Mouse (Mus musculus) intestine, postnatal 0 days (tissue): Measurements from ENCODE around the gene Cand1. TPM values are rescaled to one million over a fixed set of nuclear protein-coding genes. Genes with fewer than 3 reads are reported as not detected.
A peak's percentile ranks its signal among the peaks of the same experiment; 100 is the strongest.

ENCODE experiments used
- ATAC-seq: fragments of 200-750 bp; cut with Nextera tagmentation; 2 replicates; pipeline ENCODE4 v1.8.0; 2017; ENCODE audit warnings: mild to moderate bottlenecking, moderate TSS enrichment, moderate library complexity
- H3K27ac ChIP-seq: fragments of 300-500 bp; sonication (generic); 2 replicates; pipeline ENCODE4 v1.5.1; 2014; ENCODE audit warnings: mild to moderate bottlenecking, low read depth, low read length, moderate library complexity
- H3K27me3 ChIP-seq: fragments of 300-500 bp; sonication (generic); replicated peaks from 2 replicates; pipeline ENCODE4 v1.6.1; 2014; ENCODE audit warnings: low read length, mixed read lengths; ENCODE audit not compliant: control insufficient read depth, insufficient read depth
- H3K36me3 ChIP-seq: fragments of 300-500 bp; sonication (generic); 2 replicates; pipeline ENCODE4 v1.6.1; 2014; ENCODE audit warnings: mild to moderate bottlenecking, moderate library complexity; ENCODE audit not compliant: control insufficient read depth, insufficient read depth
- H3K4me1 ChIP-seq: fragments of 300-500 bp; sonication (generic); replicated peaks from 2 replicates; pipeline ENCODE4 v1.6.1; 2014; ENCODE audit warnings: antibody characterized with exemption, low read length, mixed read lengths; ENCODE audit not compliant: control insufficient read depth, insufficient read depth
- H3K4me2 ChIP-seq: fragments of 300-500 bp; sonication (generic); replicated peaks from 2 replicates; pipeline ENCODE4 v1.6.1; 2014; ENCODE audit warnings: low read depth, mild to moderate bottlenecking, moderate library complexity
- H3K4me3 ChIP-seq: fragments of 300-500 bp; sonication (generic); 2 replicates; pipeline ENCODE4 v1.5.1; 2014; ENCODE audit warnings: low read depth, low read length
- H3K9ac ChIP-seq: fragments of 300-500 bp; sonication (generic); 2 replicates; pipeline ENCODE4 v1.6.1; 2014; ENCODE audit warnings: mild to moderate bottlenecking, low read depth, low read length
- H3K9me3 ChIP-seq: fragments of 300-500 bp; sonication (generic); 2 replicates; pipeline ENCODE4 v1.6.1; 2016; ENCODE audit warnings: mixed run types; ENCODE audit not compliant: control insufficient read depth
- CTCF ChIP-seq: sonication (generic); IDR thresholded peaks from 2 replicates; pipeline ENCODE4 v1.5.1; 2016; ENCODE audit warnings: low read depth, mild to moderate bottlenecking, control low read depth, antibody characterized with exemption, moderate library complexity
- whole genome bisulfite sequencing: fragments of 180-500 bp; shearing (Covaris S2); extraction: QIAGEN DNeasy Blood & Tissue Kit; methylation state at CpG from one replicate; pipeline ENCODE4 v1.1.7; 2014; 5-methylcytosine and 5-hydroxymethylcytosine counted together
- polyA plus RNA-seq: library from polyadenylated mRNA; unstranded; fragments of >200 nt; fragmentation: Nextera tagmentation; extraction: Ambion mirVana; gene quantifications from 2 replicates; pipeline ENCODE4 v1.2.1, GENCODE M21; 2015

Gene Cand1
- polyA plus RNA-seq, 1 experiment from 2014 or later = 13.6 TPM

GRCm38 (mm10) chr10:119238985-119239631, 747 bp downstream of the Cand1 start:
- 1% methylated on average over 45 of the region's 54 CpGs for WGBS
- Histone ChIP-seq H3K4me3 (peak overlapping the region; percentile 98), H3K9me3 (no peaks in the 10 kb centered on the region), H3K27me3 (no peaks in the 10 kb centered on the region), H3K27ac (peak overlapping the region; percentile 98), H3K36me3 (no peaks in the 10 kb centered on the region), H3K4me1 (peaks cover 3% of the 10 kb centered on the region; the same call in 1 of the 2 replicates), H3K4me2 (peak overlapping the region; percentile 76), H3K9ac (peak overlapping the region; percentile 94)
- TF ChIP-seq CTCF = no peak
- 0 out of 2 replicates have a peak, but pooled peaks have one; percentile 0 for ATAC-seq

GRCm38 (mm10) chr10:119231526-119231925, 8.3 kb downstream of the Cand1 start:
- no peak for ATAC-seq
- no peak for TF ChIP-seq CTCF
- 51% methylated on average over 5 of the region's 5 CpGs for WGBS

GRCm38 (mm10) chr10:119230703-119231102, 9.2 kb downstream of the Cand1 start:
- TF ChIP-seq CTCF = no peak
- Histone ChIP-seq H3K27ac (no peak overlapping the region), H3K4me3 (no peak overlapping the region), H3K9me3 (no peaks in the 10 kb centered on the region), H3K4me1 (peaks cover 8% of the 10 kb centered on the region), H3K9ac (no peak overlapping the region), H3K4me2 (no peak overlapping the region), H3K36me3 (peaks cover 8% of the 10 kb centered on the region; the same call in 1 of the 2 replicates), H3K27me3 (no peaks in the 10 kb centered on the region)
- no peak for ATAC-seq
- WGBS = 76% methylated on average over 4 of the region's 4 CpGs

More at GRCm38 (mm10) chr10:119231526-119231925, 8.3 kb downstream of the Cand1 start:
- peaks cover 8% of the 10 kb centered on the region for H3K4me1 ChIP-seq
- H3K27ac ChIP-seq = no peak overlapping the region
- H3K4me3 ChIP-seq = no peak overlapping the region
- H3K9me3 ChIP-seq = no peaks in the 10 kb centered on the region
- H3K27me3 ChIP-seq = no peaks in the 10 kb centered on the region
- H3K36me3 ChIP-seq = no peaks in the 10 kb centered on the region
- H3K4me2 ChIP-seq = no peak overlapping the region
- no peak overlapping the region for H3K9ac ChIP-seq

- Histone ChIP-seq H3K4me3 (no peak overlapping the region), H3K27me3 (no peaks in the 10 kb centered on the region), H3K9me3 (no peaks in the 10 kb centered on the region), H3K4me1 (peaks cover 8% of the 10 kb centered on the region), H3K4me2 (peak overlapping the region; percentile 21; the same call in 1 of the 2 replicates), H3K9ac (no peak overlapping the region), H3K27ac (no peak overlapping the region), H3K36me3 (peaks cover 10% of the 10 kb centered on the region; the same call in 1 of the 2 replicates)
- WGBS = 35% methylated on average over 5 of the region's 5 CpGs
- ATAC-seq = no peak
- TF ChIP-seq CTCF = no peak
These were observed 9.7 kb downstream of the Cand1 start for GRCm38 (mm10) chr10:119230074-119230669.

GRCm38 (mm10) chr10:119223686-119224085, 16.2 kb downstream of the Cand1 start:
- TF ChIP-seq CTCF = no peak
- WGBS = 71% methylated on average over 4 of the region's 4 CpGs
- H3K9me3 ChIP-seq = no peaks in the 10 kb centered on the region
- H3K4me2 ChIP-seq = no peak overlapping the region
- H3K27ac ChIP-seq = no peak overlapping the region
- H3K4me1 ChIP-seq = no peaks in the 10 kb centered on the region; the same call in 1 of the 2 replicates
- no peak for ATAC-seq
- no peaks in the 10 kb centered on the region for H3K27me3 ChIP-seq
- H3K36me3 ChIP-seq = peaks cover 26% of the 10 kb centered on the region
- no peak overlapping the region for H3K4me3 ChIP-seq
- no peak overlapping the region for H3K9ac ChIP-seq

- Histone ChIP-seq H3K27ac (no peak overlapping the region), H3K4me1 (no peaks in the 10 kb centered on the region), H3K4me2 (no peak overlapping the region), H3K9me3 (no peaks in the 10 kb centered on the region), H3K27me3 (no peaks in the 10 kb centered on the region), H3K4me3 (no peak overlapping the region), H3K9ac (no peak overlapping the region), H3K36me3 (peaks cover 34% of the 10 kb centered on the region)
- peak; percentile 39; the same call in 1 of the 2 replicates for TF ChIP-seq CTCF
- WGBS = 37% methylated on average over 5 of the region's 5 CpGs
- 0 out of 2 replicates have a peak, but pooled peaks have one; percentile 28 for ATAC-seq
These were observed 18.2 kb downstream of the Cand1 start for GRCm38 (mm10) chr10:119221631-119222030.
